Mouse (Mus musculus) midbrain, embryonic 14.5 days (tissue): Measurements from ENCODE around the gene Acyp2. TPM values are rescaled to one million over a fixed set of nuclear protein-coding genes. Genes with fewer than 3 reads are reported as not detected.

Experiments
- ATAC-seq: fragments of 200-750 bp; cut with Nextera tagmentation; 2 replicates; pipeline ENCODE4 v1.8.0; 2017; ENCODE audit warnings: moderate number of reproducible peaks, moderate library complexity; ENCODE audit not compliant: low FRiP score, low TSS enrichment
- DNase-seq: peaks from one replicate; pipeline ENCODE4 v3.0.0-alpha.2; 2015
- H3K27ac ChIP-seq: fragments of 300-500 bp; sonication (generic); replicated peaks from 2 replicates; pipeline ENCODE4 v1.5.1; 2014; ENCODE audit warnings: mild to moderate bottlenecking, low read depth, low read length, moderate library complexity
- H3K27me3 ChIP-seq: fragments of 300-500 bp; sonication (generic); 2 replicates; pipeline ENCODE4 v1.6.1; 2014; ENCODE audit warnings: low read length, control low read depth, mixed read lengths; ENCODE audit not compliant: control insufficient read depth, insufficient read depth
- H3K36me3 ChIP-seq: fragments of 300-500 bp; sonication (generic); 2 replicates; pipeline ENCODE4 v1.6.1; 2014; ENCODE audit warnings: low read length, control low read depth; ENCODE audit not compliant: control insufficient read depth, insufficient read depth
- H3K4me1 ChIP-seq: fragments of 300-500 bp; sonication (generic); 2 replicates; pipeline ENCODE4 v1.6.1; 2014; ENCODE audit warnings: mild to moderate bottlenecking, antibody characterized with exemption, low read length, control low read depth; ENCODE audit not compliant: control insufficient read depth, insufficient read depth
- H3K4me2 ChIP-seq: fragments of 300-500 bp; sonication (generic); 2 replicates; pipeline ENCODE4 v1.6.1; 2014; ENCODE audit warnings: mild to moderate bottlenecking, low read length, moderate library complexity
- H3K4me3 ChIP-seq: fragments of 300-500 bp; sonication (generic); replicated peaks from 2 replicates; pipeline ENCODE4 v1.5.1; 2014; ENCODE audit warnings: low read depth, low read length
- H3K9ac ChIP-seq: fragments of 300-500 bp; sonication (generic); replicated peaks from 2 replicates; pipeline ENCODE4 v1.6.1; 2014; ENCODE audit warnings: mild to moderate bottlenecking, low read length, moderate library complexity
- H3K9me3 ChIP-seq: fragments of 300-500 bp; sonication (generic); 2 replicates; pipeline ENCODE4 v1.6.1; 2016; ENCODE audit warnings: low read length, control low read depth, mixed read lengths; ENCODE audit not compliant: control insufficient read depth
- WGBS: fragments of 180-500 bp; shearing (Covaris S2); extraction: QIAGEN DNeasy Blood & Tissue Kit; methylation state at CpG from one replicate; pipeline ENCODE4 v1.1.7; 2014; 5-methylcytosine and 5-hydroxymethylcytosine counted together
- polyA plus RNA-seq: library from polyadenylated mRNA; unstranded; fragments of >200 nt; fragmentation: Nextera tagmentation; extraction: Ambion mirVana; gene quantifications from 2 replicates; pipeline ENCODE4 v1.2.1, GENCODE M21; 2014

Gene Acyp2
- polyA plus RNA-seq = 17.4 and 21.8 TPM in 2 replicates

DNA sequence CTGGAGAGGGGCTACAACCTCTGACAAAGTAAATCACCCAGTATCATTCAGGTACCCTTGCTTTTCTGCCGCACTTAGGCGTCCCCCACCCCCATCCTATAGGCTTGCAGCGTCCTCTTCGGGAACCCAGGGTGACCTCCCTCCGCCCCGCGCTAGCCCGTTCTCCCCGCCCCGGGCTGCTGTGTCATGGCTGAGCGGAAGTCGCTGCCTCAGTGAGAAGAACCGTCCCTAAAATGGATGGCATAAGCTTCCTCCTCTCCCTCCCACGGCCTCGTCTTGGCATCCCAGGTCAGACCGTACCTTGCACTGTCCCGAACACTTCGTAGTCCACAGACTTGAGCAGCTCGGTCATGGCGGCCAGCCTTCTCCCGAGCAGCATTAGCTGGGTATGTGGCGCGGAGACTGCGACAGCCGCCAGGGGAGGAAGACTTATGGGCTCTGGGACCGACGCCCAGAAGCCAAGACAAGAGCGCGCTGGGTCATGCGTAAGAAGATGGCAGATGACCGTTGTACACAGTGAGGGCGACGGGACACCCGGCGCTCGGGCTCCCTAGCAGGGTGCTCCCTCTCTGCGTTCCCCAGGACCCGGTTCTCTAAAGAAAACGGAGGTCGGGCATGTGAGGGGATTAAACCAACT lies at the start of gene Acyp2:
TSS of gene Acyp2 (minus strand) at position 587 of the 637 bp plus-strand sequence.
- Histone ChIP-seq H3K4me2 (peak within 1 kb of the TSS; percentile 68), H3K27ac (peak within 1 kb of the TSS; percentile 90), H3K9ac (peak within 1 kb of the TSS; percentile 77), H3K27me3 (no peaks in the 10 kb centered on the region), H3K4me3 (peak within 1 kb of the TSS; percentile 58), H3K4me1 (no peaks in the 10 kb centered on the region), H3K36me3 (no peaks in the 10 kb centered on the region), H3K9me3 (no peaks in the 10 kb centered on the region)
- DNase-seq = peak; percentile 88
- under 1% methylated on average over 40 of the region's 40 CpGs for WGBS
- ATAC-seq = peak; percentile 96

DNA sequence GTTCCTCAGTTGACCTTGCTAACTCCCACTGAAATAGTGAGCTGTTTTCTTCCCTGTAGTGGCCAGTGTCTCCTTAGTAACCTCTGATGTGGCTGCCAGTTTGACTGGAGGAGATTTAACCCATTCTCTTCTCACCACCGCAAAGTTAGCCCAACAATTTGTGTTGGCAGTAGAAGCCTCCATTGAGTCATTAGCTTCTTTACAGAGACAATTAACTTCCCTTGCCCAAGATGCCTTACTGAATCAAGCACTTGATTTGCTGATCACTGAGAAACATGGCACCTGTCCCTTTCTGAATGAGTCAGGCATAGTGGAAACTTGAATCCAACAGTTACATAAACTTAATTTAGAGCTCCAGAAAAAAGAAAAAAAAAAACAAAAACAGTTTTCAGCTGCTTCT lies 40.0 kb upstream of the Acyp2 start:
- no peak overlapping the region for H3K9ac ChIP-seq
- ATAC-seq = no peak
- H3K27me3 ChIP-seq = no peaks in the 10 kb centered on the region
- no peaks in the 10 kb centered on the region for H3K4me1 ChIP-seq
- DNase-seq = no peak
- no peaks in the 10 kb centered on the region for H3K9me3 ChIP-seq
- H3K27ac ChIP-seq = no peak overlapping the region
- no peaks in the 10 kb centered on the region for H3K36me3 ChIP-seq
- 83% methylated on average over 1 of the region's 1 CpGs for WGBS
- H3K4me3 ChIP-seq = no peak overlapping the region
- no peak overlapping the region for H3K4me2 ChIP-seq

DNA sequence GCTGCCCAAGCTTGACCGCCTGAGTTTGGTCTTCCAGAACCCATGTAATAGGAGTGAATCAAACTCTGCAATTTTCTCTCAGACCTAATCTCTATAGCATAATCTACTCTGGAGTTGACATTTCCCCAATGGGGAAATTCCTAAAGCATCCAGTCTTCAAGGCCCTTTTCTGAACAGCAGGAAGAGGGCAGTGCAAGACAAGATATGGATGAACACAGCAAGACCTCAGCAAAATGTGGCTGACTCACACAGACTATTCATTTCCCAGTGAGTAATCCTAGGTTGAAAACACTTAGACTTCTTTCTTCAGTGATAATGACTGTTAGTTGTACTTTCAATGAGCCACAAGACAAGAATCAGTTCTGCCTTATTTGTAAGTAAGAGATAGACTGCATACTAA lies 26.7 kb upstream of the Acyp2 start:
- ATAC-seq (no peak), DNase-seq (peak; percentile 66)
- Histone ChIP-seq H3K9ac (no peak overlapping the region), H3K4me1 (no peaks in the 10 kb centered on the region), H3K27ac (no peak overlapping the region), H3K27me3 (no peaks in the 10 kb centered on the region), H3K4me2 (no peak overlapping the region), H3K36me3 (no peaks in the 10 kb centered on the region), H3K4me3 (no peak overlapping the region), H3K9me3 (no peaks in the 10 kb centered on the region)
- WGBS = 74% methylated on average over 1 of the region's 1 CpGs

DNA sequence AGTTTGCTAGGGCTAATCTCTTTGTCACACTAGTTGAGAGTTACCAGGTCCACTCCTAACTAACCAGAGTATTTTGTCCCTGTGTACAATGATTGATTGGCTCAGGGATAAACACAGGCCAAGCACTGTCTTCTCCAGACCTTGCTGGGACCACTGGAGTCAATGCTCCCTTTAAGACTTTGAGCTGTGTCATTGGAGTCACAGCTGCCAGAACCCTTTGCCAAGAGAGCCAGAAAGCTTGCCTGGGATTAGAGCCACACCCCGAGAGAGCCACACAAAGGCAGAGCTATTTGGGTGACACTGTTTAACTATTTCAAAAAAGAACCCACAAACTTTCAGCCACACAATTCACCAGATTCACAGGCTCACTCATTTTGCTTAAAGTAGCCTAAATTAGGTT lies 23.3 kb upstream of the Acyp2 start:
- Histone ChIP-seq H3K9ac (no peak overlapping the region), H3K9me3 (no peaks in the 10 kb centered on the region), H3K4me1 (no peaks in the 10 kb centered on the region), H3K27ac (no peak overlapping the region), H3K36me3 (no peaks in the 10 kb centered on the region), H3K4me3 (no peak overlapping the region), H3K27me3 (no peaks in the 10 kb centered on the region), H3K4me2 (no peak overlapping the region)
- DNase-seq (no peak), ATAC-seq (no peak)
- WGBS = 41% methylated on average over 1 of the region's 1 CpGs

DNA sequence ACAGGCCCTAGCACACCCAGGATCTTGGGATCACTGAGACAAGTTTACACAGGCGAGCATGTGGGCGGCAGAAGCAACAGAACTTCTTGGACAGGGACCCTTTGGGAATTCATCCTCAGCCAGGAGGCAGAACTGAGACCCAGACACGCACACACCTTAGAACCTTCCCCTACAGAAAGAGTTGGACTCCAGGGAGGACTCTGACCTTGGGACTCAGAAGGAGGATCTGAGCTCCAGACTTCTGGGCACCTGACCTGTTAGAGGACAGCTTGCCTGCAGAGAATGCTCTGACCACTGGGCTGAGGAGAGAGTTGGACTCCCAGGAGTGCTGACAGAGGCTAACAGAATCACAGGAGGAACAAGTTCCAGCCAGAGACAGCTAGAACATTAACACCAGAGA lies 13.6 kb upstream of the Acyp2 start:
- Histone ChIP-seq H3K4me3 (no peak overlapping the region), H3K27me3 (no peaks in the 10 kb centered on the region), H3K27ac (no peak overlapping the region), H3K36me3 (no peaks in the 10 kb centered on the region), H3K4me1 (no peaks in the 10 kb centered on the region), H3K9ac (no peak overlapping the region), H3K9me3 (no peaks in the 10 kb centered on the region), H3K4me2 (no peak overlapping the region)
- no peak for ATAC-seq
- no peak for DNase-seq
- 83% methylated on average over 3 of the region's 3 CpGs for WGBS

DNA sequence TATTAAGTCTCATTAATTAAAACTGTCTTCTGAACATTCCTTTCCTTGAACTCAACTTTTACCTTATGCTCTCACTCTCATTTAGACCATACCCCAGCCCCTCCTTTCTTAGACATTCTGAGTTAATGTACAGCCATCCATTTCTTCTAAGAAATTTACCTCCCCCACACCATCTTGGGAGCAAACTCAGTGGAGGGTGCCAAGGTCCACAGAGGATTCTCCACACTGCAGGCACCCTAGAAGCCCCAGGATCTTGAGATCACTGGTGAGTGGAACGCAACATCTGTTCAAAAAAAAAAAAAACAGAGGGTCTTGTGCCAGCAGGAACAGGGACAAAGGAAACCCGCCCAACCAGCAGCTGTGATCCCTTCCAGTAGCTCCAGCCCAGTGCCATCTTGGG lies 13.2 kb upstream of the Acyp2 start:
- Histone ChIP-seq H3K4me1 (no peaks in the 10 kb centered on the region), H3K9ac (no peak overlapping the region), H3K27me3 (no peaks in the 10 kb centered on the region), H3K27ac (no peak overlapping the region), H3K9me3 (no peaks in the 10 kb centered on the region), H3K4me2 (no peak overlapping the region), H3K36me3 (no peaks in the 10 kb centered on the region), H3K4me3 (no peak overlapping the region)
- no peak for ATAC-seq
- DNase-seq = no peak
- WGBS = 88% methylated on average over 2 of the region's 2 CpGs

DNA sequence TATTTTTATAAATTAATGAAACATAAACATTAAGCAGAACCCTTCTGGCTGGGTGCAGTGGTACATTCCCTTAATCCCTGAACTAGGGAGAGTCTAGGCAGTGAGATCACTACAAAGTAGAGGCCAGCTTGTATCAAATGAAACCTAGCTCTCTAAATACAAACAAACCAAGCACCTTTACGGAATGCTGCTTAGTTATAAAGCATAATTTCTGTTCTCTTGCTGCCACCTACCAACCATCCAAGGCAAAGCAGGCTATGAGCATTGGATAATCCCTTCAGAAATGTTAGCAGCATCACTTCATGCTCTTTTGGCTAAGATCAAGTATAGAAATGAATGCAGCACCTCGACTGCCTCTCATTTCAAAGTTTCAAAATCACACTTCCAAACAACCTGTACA lies 7.7 kb upstream of the Acyp2 start:
- no peak overlapping the region for H3K4me2 ChIP-seq
- no peaks in the 10 kb centered on the region for H3K9me3 ChIP-seq
- no peaks in the 10 kb centered on the region for H3K27me3 ChIP-seq
- H3K9ac ChIP-seq = no peak overlapping the region
- 21% methylated on average over 2 of the region's 2 CpGs for WGBS
- DNase-seq (peak; percentile 84), ATAC-seq (peak; percentile 66; the same call in 1 of the 2 replicates)
- no peaks in the 10 kb centered on the region for H3K4me1 ChIP-seq
- no peak overlapping the region for H3K27ac ChIP-seq
- H3K4me3 ChIP-seq = no peak overlapping the region
- no peaks in the 10 kb centered on the region for H3K36me3 ChIP-seq

DNA sequence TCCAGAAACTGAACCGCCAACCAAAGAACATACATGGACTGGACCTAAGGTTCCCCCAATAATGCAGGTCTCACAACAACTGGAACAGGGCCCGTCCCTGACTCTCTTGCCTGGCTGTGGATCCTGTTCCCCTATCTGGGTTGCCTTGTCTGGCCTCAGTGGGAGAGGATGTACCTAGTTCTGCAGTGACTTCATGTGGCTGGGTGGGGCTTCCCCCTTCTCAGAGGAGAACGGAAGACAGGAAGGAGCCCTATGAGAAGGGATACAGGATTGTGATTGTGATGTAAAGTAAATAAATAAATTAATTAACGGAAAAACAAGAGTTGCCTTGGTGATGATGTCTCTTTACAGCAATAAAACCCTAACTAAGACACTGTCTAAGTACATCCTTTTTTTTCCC lies 6.7 kb upstream of the Acyp2 start:
- no peaks in the 10 kb centered on the region for H3K36me3 ChIP-seq
- ATAC-seq = no peak
- DNase-seq = no peak

DNA sequence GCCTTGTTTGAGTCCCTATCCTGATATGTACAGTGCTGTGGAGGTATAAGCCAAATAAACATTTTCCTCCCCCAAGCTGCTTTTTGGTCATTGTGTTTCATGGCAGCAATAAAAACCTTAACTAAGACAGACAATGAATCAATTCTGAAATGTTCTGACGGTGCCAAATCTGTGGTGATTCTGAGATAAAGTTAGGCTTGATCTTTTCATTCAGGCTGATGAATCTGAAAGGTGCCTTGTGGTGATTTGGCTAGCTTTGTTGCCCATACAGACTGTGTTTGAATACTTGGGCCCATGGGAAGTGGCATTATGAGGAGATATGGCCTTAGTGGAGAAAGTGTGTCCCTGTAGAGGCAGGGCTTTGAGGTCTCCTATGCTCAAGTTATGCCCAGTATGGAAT lies 1.0 kb upstream of the Acyp2 start:
- DNase-seq = no peak
- Histone ChIP-seq H3K36me3 (no peaks in the 10 kb centered on the region), H3K4me3 (no peak overlapping the region), H3K27ac (no peak overlapping the region), H3K9ac (no peak overlapping the region), H3K4me2 (no peak overlapping the region), H3K27me3 (no peaks in the 10 kb centered on the region), H3K4me1 (no peaks in the 10 kb centered on the region), H3K9me3 (no peaks in the 10 kb centered on the region)
- ATAC-seq = no peak
- 81% methylated on average over 1 of the region's 1 CpGs for WGBS

More for the DNA sequence above, 6.7 kb upstream of the Acyp2 start:
- Histone ChIP-seq H3K4me3 (no peak overlapping the region), H3K27me3 (no peaks in the 10 kb centered on the region), H3K9ac (no peak overlapping the region), H3K4me1 (no peaks in the 10 kb centered on the region), H3K9me3 (no peaks in the 10 kb centered on the region), H3K4me2 (no peak overlapping the region), H3K27ac (no peak overlapping the region)
- WGBS = 87% methylated on average over 4 of the region's 4 CpGs
